Mouse (Mus musculus): ENCODE data around the gene Cd40.

DNA sequence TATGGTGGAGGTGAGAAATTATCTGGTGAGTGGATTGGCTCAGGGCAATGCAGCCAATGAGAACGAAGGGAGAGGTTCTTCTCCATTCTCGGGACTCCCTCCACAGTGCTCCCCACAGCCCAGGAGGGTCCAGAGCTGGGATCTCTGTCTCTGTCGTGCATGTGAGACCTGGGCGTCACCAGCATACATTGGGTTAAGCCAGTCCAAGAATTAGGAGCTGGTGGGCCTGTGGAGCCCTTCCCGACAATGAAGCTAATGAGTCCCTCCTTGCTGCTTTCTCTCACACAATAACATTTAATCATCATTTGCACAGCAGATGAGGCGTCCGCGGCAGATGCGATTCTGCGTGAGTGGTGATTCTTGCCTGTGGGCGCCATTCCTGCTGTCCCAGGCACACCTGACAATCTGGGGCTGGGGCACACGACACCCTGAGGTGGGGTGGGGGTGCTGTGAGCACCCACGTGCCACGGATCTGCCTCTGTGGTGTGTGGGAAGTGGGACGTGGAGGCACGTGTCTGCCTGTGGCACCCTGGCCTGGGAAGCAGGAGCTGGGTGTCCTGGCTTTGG, 50.2 kb downstream of the Cd40 start:
- no peak for TF ChIP-seq EP300 (IDR thresholded peaks at IDR 0.05; ENCODE audit: low read depth)
- TF ChIP-seq CTCF (IDR thresholded peaks at IDR 0.05; ENCODE audit: low read depth), result no peak
